Mouse (Mus musculus): ENCODE data around the gene Cpsf7.

The Cpsf7 gene

GRCm38 (mm10) chr19:10560108-10560507 lies 35.0 kb downstream of the Cpsf7 start:
- in situ Hi-C loops (cut with MboI, MseI) = no loop called here

DNA sequence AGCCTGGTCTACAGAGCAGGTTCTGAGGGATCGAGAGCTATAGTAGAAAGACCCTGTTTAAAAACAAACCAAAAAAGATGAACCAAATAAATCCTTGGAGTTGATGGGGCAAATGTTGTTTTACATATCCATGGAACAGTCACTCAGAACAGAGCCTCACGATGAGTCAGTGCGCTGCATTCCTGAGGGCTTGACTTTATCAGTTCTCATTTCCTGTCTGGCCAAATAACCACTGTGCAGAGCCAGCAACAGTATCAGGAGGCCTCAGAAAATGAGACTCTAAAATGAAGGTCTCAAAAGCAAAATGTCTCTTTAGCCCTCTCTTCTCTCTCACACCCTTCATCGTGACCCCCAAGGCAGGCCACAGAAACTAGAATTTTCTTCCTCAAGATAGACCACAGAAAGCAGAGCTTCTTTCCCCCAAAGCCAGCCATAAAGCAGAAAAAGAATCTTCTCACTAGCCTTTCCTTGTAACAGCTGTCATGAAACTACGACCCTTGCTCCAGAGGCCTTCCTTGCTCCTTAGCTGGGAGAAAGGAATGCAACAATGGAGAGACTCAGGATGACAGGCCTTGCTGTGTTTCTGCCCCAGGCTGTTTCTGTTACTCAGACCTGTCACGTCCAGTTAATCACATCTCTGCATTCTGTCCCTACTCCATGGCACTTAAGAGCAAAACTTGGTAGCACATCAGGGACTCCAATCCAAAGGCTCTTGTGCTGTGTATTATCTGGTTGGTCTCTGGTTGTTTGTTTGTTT lies 36.7 kb downstream of the Cpsf7 start:
- in situ Hi-C loops (cut with MboI, MseI) = no loop called here

DNA sequence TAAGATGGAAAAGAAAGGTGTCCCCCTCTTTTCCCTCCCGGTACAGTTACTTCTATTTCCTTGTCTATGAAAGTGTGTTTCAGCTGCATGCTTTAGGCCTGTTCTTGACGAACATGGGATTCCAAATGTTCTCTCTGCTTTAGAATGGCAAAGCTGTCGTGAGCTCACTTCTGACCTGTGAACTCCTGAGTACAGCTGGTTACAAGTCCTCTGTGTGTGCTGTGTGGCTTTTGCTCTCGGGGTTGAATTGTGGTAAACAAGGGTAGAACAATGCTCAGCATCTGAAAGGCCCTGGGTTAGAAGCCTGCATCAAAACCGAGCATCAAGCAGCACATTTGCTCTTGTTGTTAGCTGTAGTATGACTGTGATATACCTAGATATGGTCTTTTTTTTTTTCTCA lies 37.3 kb downstream of the Cpsf7 start:
- in situ Hi-C loops (cut with MboI, MseI) = no loop called here

- in situ Hi-C loops (cut with MboI, MseI) = no loop called here
These were observed 39.2 kb downstream of the Cpsf7 start for GRCm38 (mm10) chr19:10564278-10564677.

DNA sequence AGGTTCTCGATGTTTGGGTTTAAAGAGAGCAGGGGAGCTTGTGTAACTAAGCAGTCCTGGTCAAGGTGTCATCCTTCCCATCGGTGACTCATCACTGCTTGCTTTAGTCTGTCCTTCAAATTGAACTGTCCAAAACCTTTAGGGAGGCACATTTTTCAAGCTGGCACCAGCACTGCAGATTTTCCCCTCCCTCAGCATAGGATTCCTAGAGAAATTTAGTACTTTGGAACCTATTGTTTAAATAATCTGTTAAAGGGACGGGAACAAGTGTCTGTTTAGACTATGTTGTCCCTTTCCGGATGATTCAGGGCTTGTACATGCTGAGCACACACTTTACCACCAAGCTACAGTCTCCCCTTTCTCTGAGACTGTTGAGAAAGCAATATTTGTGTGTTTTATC lies 40.2 kb downstream of the Cpsf7 start:
- in situ Hi-C loops (cut with MboI, MseI) = no loop called here

DNA sequence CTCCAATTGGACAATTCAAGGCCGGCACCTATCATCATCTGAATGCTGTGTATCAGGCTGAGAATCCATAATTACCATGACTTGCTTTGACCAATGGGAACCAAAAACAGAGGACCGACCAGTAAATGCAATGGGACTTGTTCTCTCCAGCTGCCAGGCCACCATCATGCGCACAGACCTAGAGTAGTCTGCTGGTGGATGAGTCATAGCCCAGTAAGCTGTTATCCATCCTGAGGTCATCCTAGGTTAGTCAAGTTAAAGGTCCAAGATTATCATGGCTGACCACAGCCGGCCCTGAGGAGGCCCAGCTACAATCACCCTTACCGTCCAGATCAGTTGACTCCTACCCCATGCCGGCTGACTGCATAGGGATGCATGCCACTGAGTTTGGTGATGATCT lies 44.6 kb downstream of the Cpsf7 start:
- in situ Hi-C loops (cut with MboI, MseI) = no loop called here

DNA sequence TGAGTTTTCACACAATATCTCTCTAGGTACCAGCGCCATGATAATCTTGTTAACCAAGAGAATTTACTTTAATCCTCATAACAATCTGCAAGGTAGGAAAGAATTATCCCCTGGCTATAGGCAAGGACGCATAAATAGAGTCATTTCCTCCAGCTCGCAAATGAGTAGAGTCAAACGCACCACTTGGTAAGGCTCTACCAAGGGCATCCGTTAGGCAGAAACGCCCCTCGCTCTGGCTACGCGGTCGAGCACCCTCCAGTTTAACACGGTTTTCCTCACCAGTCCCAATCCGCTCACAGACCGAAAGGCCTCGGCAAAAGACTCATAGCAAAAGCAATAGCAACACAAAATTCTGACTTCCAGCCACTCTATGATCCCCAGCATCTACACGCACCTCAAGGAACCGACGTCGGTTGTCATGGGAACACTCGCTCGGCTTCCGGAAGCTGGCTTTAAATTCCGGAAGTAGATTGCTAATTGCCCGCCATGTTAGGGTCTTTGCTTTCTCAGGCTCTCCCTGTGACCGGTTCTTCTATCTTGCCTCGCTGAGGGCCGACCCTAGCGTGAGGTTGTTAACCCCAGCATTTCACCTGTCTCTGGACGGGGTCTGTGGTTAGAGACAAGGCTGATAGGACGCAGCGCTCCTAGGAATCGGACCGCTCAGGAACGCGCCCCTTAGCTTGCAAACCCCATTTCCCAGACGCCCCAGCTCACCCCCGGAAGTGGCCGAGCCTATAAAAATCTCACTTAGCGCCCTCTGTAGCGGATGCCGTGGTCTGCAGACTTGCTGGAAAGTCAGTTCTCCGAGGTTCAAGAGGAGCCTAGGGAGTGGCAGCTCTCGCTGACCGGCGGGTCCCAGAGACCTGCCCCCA lies 51.9 kb downstream of the Cpsf7 start, which contains the start of the genes Cyb561a3 and Tmem138:
Gene Cyb561a3, plus strand, starts transcription at position 483 of the 872 bp plus-strand sequence.
Gene Tmem138, minus strand, starts transcription at position 673 of the 872 bp plus-strand sequence.
- in situ Hi-C loops (cut with MboI, MseI) = no loop called here

- in situ Hi-C loops (cut with MboI, MseI) = no loop called here
These were observed 55.0 kb downstream of the Cpsf7 start for GRCm38 (mm10) chr19:10580102-10580501.

DNA sequence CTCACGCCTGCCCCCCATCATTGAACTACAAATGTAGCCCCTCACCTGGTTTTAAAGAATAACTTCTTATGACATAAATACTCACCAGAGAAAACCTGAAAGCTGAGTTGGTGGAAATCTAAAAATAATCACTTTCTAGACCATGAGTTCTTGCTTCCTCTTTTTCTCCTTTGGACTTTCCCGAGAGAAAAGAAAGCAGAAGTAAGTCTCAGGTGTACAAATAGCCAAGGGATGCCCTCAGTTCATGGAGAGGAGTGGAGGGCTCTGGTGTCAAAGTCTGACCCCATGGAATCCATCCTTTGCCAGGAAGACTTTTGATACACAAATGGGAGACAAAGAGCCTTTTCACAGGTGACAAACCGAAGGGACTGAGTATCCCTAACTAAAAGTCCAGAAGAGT lies 55.7 kb downstream of the Cpsf7 start:
- in situ Hi-C loops (cut with MboI, MseI) = no loop called here

DNA sequence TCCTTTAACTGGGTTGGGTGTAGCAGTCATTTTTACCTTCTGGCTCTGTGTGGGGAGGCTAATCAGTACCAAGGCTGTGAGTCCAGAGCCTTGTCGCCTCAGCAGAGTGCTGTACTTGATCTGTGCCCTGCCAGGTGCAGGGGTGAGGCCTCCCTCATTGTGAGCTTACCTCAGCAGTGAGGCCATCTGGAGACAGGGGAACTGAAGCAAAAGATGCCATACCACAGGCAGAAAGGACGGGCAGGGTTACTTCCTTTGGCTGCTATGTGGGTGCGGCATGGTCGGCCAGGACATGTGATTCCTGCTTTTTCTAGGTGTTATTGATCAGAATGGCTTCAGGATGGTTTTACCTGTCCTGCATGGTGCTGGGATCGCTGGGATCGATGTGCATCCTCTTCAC lies 56.9 kb downstream of the Cpsf7 start:
- in situ Hi-C loops (cut with MboI, MseI) = no loop called here

DNA sequence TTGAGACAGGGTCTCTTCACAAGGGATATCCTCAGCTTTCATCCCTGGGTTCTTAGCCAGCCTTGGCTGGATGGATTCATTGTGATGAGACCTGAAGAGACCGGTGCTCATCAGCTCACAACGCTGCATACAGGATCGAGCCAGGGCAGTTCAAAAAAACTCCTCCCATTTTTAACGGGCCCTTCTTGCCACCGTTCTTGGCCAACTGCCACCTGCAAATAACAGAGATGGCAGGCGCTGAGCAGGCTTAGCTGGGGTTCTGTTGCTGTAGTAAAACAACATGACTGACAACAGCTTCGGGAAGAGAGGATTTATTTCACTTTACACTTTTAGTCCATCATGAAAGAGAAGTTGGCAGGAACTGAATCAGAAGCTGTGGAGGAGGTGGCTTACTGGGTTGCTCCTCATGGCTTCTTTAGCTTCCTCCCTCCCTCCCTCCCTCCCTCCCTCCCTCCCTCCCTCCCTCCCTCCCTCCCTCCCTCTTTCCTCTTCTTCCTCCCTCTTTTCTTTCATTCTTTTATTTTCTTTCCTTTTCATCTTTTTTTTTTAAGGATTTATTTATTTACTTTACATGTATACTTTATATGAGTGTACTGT lies 58.6 kb downstream of the Cpsf7 start:
- in situ Hi-C loops (cut with MboI, MseI) = no loop called here

- in situ Hi-C loops (cut with MboI, MseI) = no loop called here
These were observed 60.0 kb downstream of the Cpsf7 start for GRCm38 (mm10) chr19:10585112-10585511.

- in situ Hi-C loops (cut with MboI, MseI) = no loop called here
These were observed 62.2 kb downstream of the Cpsf7 start for GRCm38 (mm10) chr19:10587231-10587630.

DNA sequence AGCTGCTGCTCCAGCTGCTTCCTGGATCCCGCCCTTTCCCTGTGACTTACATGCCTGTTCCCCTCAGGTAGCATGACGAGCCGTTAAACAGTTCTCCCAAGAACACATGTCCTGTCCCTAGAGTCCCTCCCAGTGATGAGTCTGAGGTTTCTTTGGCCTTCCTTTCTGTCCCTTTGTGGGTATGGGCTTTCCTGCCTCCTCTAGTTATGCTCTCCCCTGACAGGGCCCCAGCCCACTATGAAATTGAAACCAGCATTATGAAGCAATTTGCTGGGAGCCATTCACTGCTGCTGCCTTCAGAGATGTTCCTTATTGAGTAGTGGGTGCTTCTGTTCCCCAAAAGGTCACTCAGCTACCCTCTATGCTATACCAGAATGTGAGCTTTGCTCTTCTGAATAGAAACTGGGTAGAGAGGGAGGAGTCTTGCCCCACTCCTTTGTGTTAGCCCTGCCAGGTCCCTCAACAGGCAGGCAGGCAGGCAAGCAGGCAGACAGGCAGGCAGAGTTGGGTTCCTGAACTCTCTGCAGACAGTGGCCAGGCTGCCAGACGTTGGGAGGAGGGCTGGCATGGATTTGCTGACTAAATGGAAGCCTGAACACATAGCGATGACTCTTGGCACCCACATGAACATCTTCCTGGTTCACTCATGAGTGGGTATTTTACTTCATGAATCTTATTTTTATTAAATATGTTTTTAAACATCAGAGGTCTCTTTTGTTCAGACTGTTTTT lies 64.2 kb downstream of the Cpsf7 start:
- in situ Hi-C loops (cut with MboI, MseI) = no loop called here

GRCm38 (mm10) chr19:10590301-10590700 lies 65.2 kb downstream of the Cpsf7 start:
- in situ Hi-C loops (cut with MboI, MseI) = loop anchor here (5.0 kb wide), 1 partner anchor 38 kb away; no protein-coding TSS in a partner anchor

- in situ Hi-C loops (cut with MboI, MseI) = loop anchor here (5.0 kb wide), 1 partner anchor 40 kb away; no protein-coding TSS in a partner anchor
These were observed 66.8 kb downstream of the Cpsf7 start for GRCm38 (mm10) chr19:10591659-10592377.
